Mouse (Mus musculus) thymus, postnatal 25 days (tissue): ENCODE data around the gene Olfr921.

Experiments used
- DNase-seq: peaks from one replicate; pipeline ENCODE4 v3.0.0; 2022

Gene Olfr921

GRCm38 (mm10) chr9:38772768-38773167 lies at the start of gene Olfr921:
Gene Olfr921 (plus strand): TSS chr9:38773068.
- no peak for DNase-seq

GRCm38 (mm10) chr9:38724044-38724443 lies 48.8 kb upstream of the Olfr921 start:
- DNase-seq, result no peak

GRCm38 (mm10) chr9:38728218-38728617 lies 44.6 kb upstream of the Olfr921 start:
- no peak for DNase-seq

- DNase-seq, result no peak
Measured at GRCm38 (mm10) chr9:38741408-38741807, 31.5 kb upstream of the Olfr921 start.

GRCm38 (mm10) chr9:38744619-38745315 lies 28.1 kb upstream of the Olfr921 start:
- DNase-seq, result no peak

GRCm38 (mm10) chr9:38751999-38752398 lies 20.9 kb upstream of the Olfr921 start, which contains the start of gene Olfr920:
Gene Olfr920 (plus strand): TSS chr9:38752299.
- no peak for DNase-seq

- DNase-seq, result no peak
Measured at GRCm38 (mm10) chr9:38792689-38793088, 19.8 kb downstream of the Olfr921 start.

- no peak for DNase-seq
Measured at GRCm38 (mm10) chr9:38805696-38806095, 32.8 kb downstream of the Olfr921 start.

GRCm38 (mm10) chr9:38814314-38814713 lies 41.4 kb downstream of the Olfr921 start, which contains the start of gene Olfr922:
Gene Olfr922 (plus strand): TSS chr9:38814614.
- no peak for DNase-seq

- no peak for DNase-seq
Measured at GRCm38 (mm10) chr9:38815458-38815986, 42.7 kb downstream of the Olfr921 start.

GRCm38 (mm10) chr9:38826245-38826644 lies 53.4 kb downstream of the Olfr921 start, which contains the start of gene Olfr923:
Gene Olfr923 (plus strand): TSS chr9:38826545.
- no peak for DNase-seq
